Mouse (Mus musculus) fibroblast of lung, adult 2 months (primary cell): ENCODE data around the gene Gabrp.
A peak's percentile ranks its signal among the peaks of the same experiment; 100 is the strongest.

ENCODE experiments used
- DNase-seq: peaks from one replicate; pipeline ENCODE4 v3.0.0-alpha.2; 2011; ENCODE audit warnings: low read depth

Gene Gabrp

DNA sequence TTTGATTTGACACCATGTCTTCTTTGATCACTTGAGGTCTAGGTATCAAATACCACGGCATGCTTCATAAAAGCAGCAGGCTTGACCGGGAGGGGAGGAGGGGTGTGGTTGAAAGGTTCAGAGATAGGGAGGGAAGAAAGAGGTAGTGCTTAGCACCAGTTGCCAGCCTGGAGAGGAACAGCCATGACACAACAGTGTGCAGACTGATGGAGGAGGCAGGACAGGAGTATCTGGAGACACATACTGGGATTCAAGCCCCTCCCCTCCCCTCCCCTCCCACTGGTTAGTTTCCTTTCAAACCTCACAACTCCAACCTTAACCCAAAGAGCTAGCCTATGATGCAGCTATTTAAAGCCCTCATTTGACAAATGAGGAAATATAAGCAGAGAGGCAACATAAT is 49.2 kb downstream of the Gabrp start:
- DNase-seq: no peak

DNA sequence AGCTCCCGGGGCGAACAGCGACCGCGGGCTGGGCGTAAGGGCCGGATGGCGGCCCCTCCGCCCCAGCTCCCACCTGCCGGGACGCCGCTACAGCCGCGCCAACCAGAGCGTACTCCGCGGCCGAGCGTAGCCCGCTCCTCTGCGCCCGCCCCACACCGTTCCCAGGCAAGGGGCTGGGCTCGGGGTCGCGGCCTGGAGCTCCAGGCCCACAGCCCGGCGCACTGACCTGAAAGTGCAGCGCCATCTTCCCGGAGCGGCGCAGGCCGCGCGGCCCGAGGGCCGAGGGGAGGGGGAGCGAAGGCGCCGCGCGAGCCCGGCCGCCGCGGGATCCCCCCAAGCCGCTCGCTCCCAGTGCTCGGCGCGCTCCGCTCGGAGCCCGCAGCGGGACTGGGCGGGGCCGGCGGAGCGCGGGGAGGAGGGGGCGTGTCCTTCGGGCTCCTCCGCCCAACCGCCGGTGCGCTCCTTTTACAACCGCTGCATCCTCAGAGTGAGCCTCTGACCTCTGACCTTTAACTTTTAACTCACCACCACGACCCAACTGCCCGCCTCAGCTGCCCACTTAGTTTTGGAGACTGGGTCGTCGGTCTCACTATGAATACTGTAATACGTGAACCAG is 65.3 kb downstream of the Gabrp start, which contains the start of gene Ranbp17:
Gene Ranbp17 (minus strand): TSS at position 371 of the 616 bp plus-strand sequence.
- DNase-seq: no peak

DNA sequence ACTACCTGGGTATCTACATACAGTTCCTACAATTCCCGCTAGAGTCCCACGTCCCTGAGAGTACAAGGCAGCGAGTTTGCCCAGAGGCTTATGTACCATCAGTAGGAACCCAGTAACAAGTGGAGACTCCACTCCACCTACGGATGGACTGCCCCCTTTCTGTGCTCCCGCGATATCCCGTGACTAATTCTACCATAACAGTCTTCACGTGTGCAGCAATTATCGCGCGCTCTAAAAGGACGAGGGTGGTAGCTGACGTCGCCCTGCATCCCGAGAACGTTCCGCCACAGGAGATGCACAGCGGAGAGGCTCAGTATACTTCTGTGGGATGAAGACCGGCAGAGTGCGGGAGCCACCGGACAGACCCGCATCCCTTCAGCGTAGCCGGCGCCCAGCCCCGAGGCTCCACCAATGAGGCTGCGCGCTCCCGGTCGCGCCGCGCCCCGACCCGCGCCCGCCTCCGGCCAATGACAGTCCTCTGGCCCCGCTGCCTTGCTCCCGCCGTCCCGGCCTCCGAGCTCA is 65.8 kb downstream of the Gabrp start:
- peak; percentile 61 for DNase-seq

DNA sequence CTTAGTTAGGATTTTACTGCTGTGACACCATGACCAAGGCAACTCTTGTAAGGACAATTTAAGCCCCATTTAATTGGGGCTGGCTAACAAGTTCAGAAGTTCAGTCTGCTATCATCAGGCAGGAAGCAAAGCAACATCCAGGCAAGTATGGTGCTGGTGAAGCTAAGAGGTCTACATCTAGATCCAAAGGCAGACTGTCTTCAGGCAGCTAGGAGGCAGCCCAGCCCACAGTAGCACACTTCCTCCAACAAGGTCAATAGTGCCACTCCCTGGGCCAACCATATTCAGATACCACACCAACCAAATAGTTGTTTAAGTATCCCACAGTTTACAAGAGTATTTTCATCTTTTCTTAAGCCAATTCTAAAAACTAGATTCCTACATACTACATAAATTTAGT is 69.4 kb downstream of the Gabrp start:
- no peak for DNase-seq
